10 mouse cellular contexts compared by ENCODE assay signal in the genomic region with DNA sequence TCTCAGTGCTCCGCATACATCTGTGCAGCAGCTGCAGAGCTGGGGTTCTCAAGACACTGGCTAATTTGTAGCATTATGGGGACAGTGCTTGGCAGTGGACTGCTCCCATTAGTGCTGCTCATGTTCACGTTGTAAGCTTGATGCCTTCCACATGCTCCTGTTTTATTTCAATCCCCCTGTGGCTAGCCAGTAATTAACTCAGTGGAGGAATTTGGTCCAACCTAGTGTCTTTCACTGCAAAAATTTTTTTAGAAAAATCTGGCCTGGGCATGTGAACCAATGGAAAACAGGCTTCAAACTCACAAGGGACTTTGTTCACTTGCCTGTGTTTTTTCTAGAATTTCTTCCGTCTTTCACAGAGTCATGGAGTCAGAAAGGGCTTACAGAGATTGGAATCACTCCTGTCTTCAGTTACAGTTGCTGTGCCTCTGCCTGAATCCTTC.
A peak's percentile ranks its signal among the peaks of the same experiment; 100 is the strongest.
DNase-seq lines count a peak whose midpoint lies in the region; ATAC-seq and TF ChIP-seq lines count a peak whose summit lies in the region.
"Had no signal": no experiment of that assay in that cellular context is flagged by ENCODE, and none has a peak within 500 bp of the region (broad histone marks: within the 10 kb centered on the region; RNA-seq: fewer than 3 reads in every experiment).

No protein-coding gene starts in this region.

- no peaks in the 10 kb centered on the region for H3K9me3 ChIP-seq in intestine, embryonic 14.5 days (ENCODE audit: control insufficient read depth, low read length)
- H3K9me3 ChIP-seq in intestine, postnatal 0 days (ENCODE audit: control insufficient read depth) = no peaks in the 10 kb centered on the region
- H3K9me3 ChIP-seq in heart, embryonic 16.5 days (replicated peaks; ENCODE audit: control insufficient read depth, low read length) = no peaks in the 10 kb centered on the region
- no peaks in the 10 kb centered on the region for H3K9me3 ChIP-seq in limb, embryonic 13.5 days
- H3K9me3 ChIP-seq: neural tube, embryonic 13.5 days had no signal

- no peaks in the 10 kb centered on the region for H3K27me3 ChIP-seq in intestine, embryonic 14.5 days (replicated peaks; ENCODE audit: control insufficient read depth, insufficient read depth, low read length)
- H3K27me3 ChIP-seq in intestine, postnatal 0 days (replicated peaks; ENCODE audit: control insufficient read depth, insufficient read depth, low read length) = no peaks in the 10 kb centered on the region
- no peaks in the 10 kb centered on the region for H3K27me3 ChIP-seq in heart, embryonic 16.5 days (ENCODE audit: control insufficient read depth, insufficient read depth, low read length)
- no peaks in the 10 kb centered on the region for H3K27me3 ChIP-seq in limb, embryonic 13.5 days
- H3K27me3 ChIP-seq: neural tube, embryonic 13.5 days had no signal

- no peak overlapping the region for H3K4me2 ChIP-seq in intestine, embryonic 14.5 days (ENCODE audit: low read length)
- H3K4me2 ChIP-seq in intestine, postnatal 0 days (replicated peaks; ENCODE audit: low read depth) = no peak overlapping the region
- no peak overlapping the region for H3K4me2 ChIP-seq in heart, embryonic 16.5 days (ENCODE audit: low read depth, low read length)
- H3K4me2 ChIP-seq in limb, embryonic 13.5 days (replicated peaks) = peak overlapping the region; percentile 25; the same call in 1 of the 2 replicates
- H3K4me2 ChIP-seq: neural tube, embryonic 13.5 days had no signal

- no peak overlapping the region for H3K4me3 ChIP-seq in intestine, embryonic 14.5 days (ENCODE audit: low read depth, low read length)
- H3K4me3 ChIP-seq in intestine, postnatal 0 days (ENCODE audit: low read depth, low read length) = no peak overlapping the region
- no peak overlapping the region for H3K4me3 ChIP-seq in heart, embryonic 16.5 days (ENCODE audit: low read length)
- H3K4me3 ChIP-seq in limb, embryonic 13.5 days = no peak overlapping the region
- H3K4me3 ChIP-seq in layer of hippocampus, adult 2 months = no peak overlapping the region
- H3K4me3 ChIP-seq: neural tube, embryonic 13.5 days had no signal

- no peaks in the 10 kb centered on the region for H3K4me1 ChIP-seq in intestine, embryonic 14.5 days (replicated peaks; ENCODE audit: control insufficient read depth, insufficient read depth, low read length)
- no peaks in the 10 kb centered on the region for H3K4me1 ChIP-seq in intestine, postnatal 0 days (replicated peaks; ENCODE audit: control insufficient read depth, insufficient read depth, low read length)
- H3K4me1 ChIP-seq in heart, embryonic 16.5 days (ENCODE audit: control insufficient read depth, insufficient read depth, low read length) = no peaks in the 10 kb centered on the region
- peaks cover 30% of the 10 kb centered on the region for H3K4me1 ChIP-seq in limb, embryonic 13.5 days

- H3K9ac ChIP-seq in intestine, embryonic 14.5 days (ENCODE audit: low read length) = no peak overlapping the region
- H3K9ac ChIP-seq in intestine, postnatal 0 days (ENCODE audit: low read depth, low read length) = no peak overlapping the region
- no peak overlapping the region for H3K9ac ChIP-seq in heart, embryonic 16.5 days (ENCODE audit: low read length)
- no peak overlapping the region for H3K9ac ChIP-seq in limb, embryonic 13.5 days
- H3K9ac ChIP-seq: neural tube, embryonic 13.5 days had no signal

- no peak for ATAC-seq in intestine, embryonic 14.5 days (replicated peaks; ENCODE audit: low FRiP score, low TSS enrichment, low read depth)
- no peak for ATAC-seq in intestine, postnatal 0 days
- ATAC-seq in heart, embryonic 16.5 days (replicated peaks; ENCODE audit: extremely low read depth, insufficient read depth, low FRiP score) = peak; percentile 41; the same call in 1 of the 2 replicates
- ATAC-seq in limb, embryonic 13.5 days (ENCODE audit: low FRiP score, low read depth) = peak; percentile 95
- no peak for ATAC-seq in erythroblast, adult 5-6 weeks (replicated peaks; ENCODE audit: low FRiP score, poor library complexity, severe bottlenecking)

- 0 out of 2 replicates have a peak overlapping the region, but pooled peaks have one; percentile 0 for H3K27ac ChIP-seq in intestine, embryonic 14.5 days (ENCODE audit: low read depth)
- H3K27ac ChIP-seq in intestine, postnatal 0 days (ENCODE audit: low read depth, low read length) = no peak overlapping the region
- H3K27ac ChIP-seq in heart, embryonic 16.5 days (ENCODE audit: low read length) = no peak overlapping the region
- H3K27ac ChIP-seq in limb, embryonic 13.5 days = peak overlapping the region; percentile 72
- no peak overlapping the region for H3K27ac ChIP-seq in layer of hippocampus, adult 2 months
- H3K27ac ChIP-seq: neural tube, embryonic 13.5 days had no signal

- H3K36me3 ChIP-seq in intestine, embryonic 14.5 days (ENCODE audit: control insufficient read depth, insufficient read depth, low read length) = no peaks in the 10 kb centered on the region
- no peaks in the 10 kb centered on the region for H3K36me3 ChIP-seq in intestine, postnatal 0 days (ENCODE audit: control insufficient read depth, insufficient read depth)
- no peaks in the 10 kb centered on the region for H3K36me3 ChIP-seq in heart, embryonic 16.5 days (ENCODE audit: control insufficient read depth, insufficient read depth)
- H3K36me3 ChIP-seq in limb, embryonic 13.5 days = no peaks in the 10 kb centered on the region
- H3K36me3 ChIP-seq: neural tube, embryonic 13.5 days had no signal

- 49% methylated on average over 3 of the region's 3 CpGs for WGBS in intestine, embryonic 14.5 days
- 63% methylated on average over 3 of the region's 3 CpGs for WGBS in intestine, postnatal 0 days
- 62% methylated on average over 3 of the region's 3 CpGs for WGBS in heart, embryonic 16.5 days
- 9% methylated on average over 3 of the region's 3 CpGs for WGBS in limb, embryonic 13.5 days

- no peak for TF ChIP-seq CTCF in intestine, postnatal 0 days (IDR thresholded peaks at IDR 0.05; ENCODE audit: low read depth)
- TF ChIP-seq CTCF in layer of hippocampus, adult 2 months (conservative IDR thresholded peaks at IDR 0.05) = no peak

- DNase-seq in intestine, embryonic 14.5 days (ENCODE audit: low spot score) = no peak
- peak; percentile 49 for DNase-seq in embryo, embryonic 9.5 days (ENCODE audit: extremely low spot score)
- no peak for DNase-seq in layer of hippocampus, adult 2 months (ENCODE audit: low spot score in 2 of 2)
- no peak for DNase-seq in T-cell, adult 2 months (ENCODE audit: low spot score)
- DNase-seq: lung, postnatal 14 days had no signal

Comparison
In these comparisons a context has a peak if more than half of its experiments do, and no peak if none do; other contexts are left out.
1. H3K27ac ChIP-seq: peak in intestine, embryonic 14.5 days (single experiment) and limb, embryonic 13.5 days (single experiment); none in intestine, postnatal 0 days (single experiment), heart, embryonic 16.5 days (single experiment) and layer of hippocampus, adult 2 months (single experiment).
2. ATAC-seq: peak in heart, embryonic 16.5 days (single experiment) and limb, embryonic 13.5 days (single experiment); none in intestine, embryonic 14.5 days (single experiment), intestine, postnatal 0 days (single experiment) and erythroblast, adult 5-6 weeks (single experiment).